Mouse (Mus musculus): ENCODE results near the gene Ccl26.
"Not testable (repeated sequence)": the region's sequence is repeated elsewhere in the genome, so short reads cannot be mapped to it uniquely, and the experiment has no call there.

The Ccl26 gene

GRCm38 (mm10) chr5:135563469-135563868 is at the start of gene Ccl26:
TSS of gene Ccl26 (minus strand) at chr5:135563569.
- DNase-seq (ENCODE audit: low spot score in 2 of 2), result no peak

GRCm38 (mm10) chr5:135609794-135610193 is 46.4 kb upstream of the Ccl26 start:
- no peak for DNase-seq (ENCODE audit: low spot score in 2 of 2)

- no peak for DNase-seq (ENCODE audit: low spot score in 2 of 2)
Measured at GRCm38 (mm10) chr5:135607581-135607980, 44.2 kb upstream of the Ccl26 start.

GRCm38 (mm10) chr5:135606717-135607116 is 43.3 kb upstream of the Ccl26 start:
- DNase-seq (ENCODE audit: low spot score in 2 of 2), result not testable (repeated sequence)

GRCm38 (mm10) chr5:135604643-135605042 is 41.3 kb upstream of the Ccl26 start:
- DNase-seq (ENCODE audit: low spot score in 2 of 2), result not testable (repeated sequence)

GRCm38 (mm10) chr5:135589996-135590784 is 26.8 kb upstream of the Ccl26 start:
- DNase-seq (ENCODE audit: low spot score in 2 of 2), result no peak

- DNase-seq (ENCODE audit: low spot score in 2 of 2), result no peak
Measured at GRCm38 (mm10) chr5:135587764-135588163, 24.4 kb upstream of the Ccl26 start.

GRCm38 (mm10) chr5:135585691-135586090 is 22.3 kb upstream of the Ccl26 start:
- no peak for DNase-seq (ENCODE audit: low spot score in 2 of 2)

GRCm38 (mm10) chr5:135582330-135582729 is 19.0 kb upstream of the Ccl26 start:
- DNase-seq (ENCODE audit: low spot score in 2 of 2), result no peak

GRCm38 (mm10) chr5:135579331-135579751 is 16.0 kb upstream of the Ccl26 start:
- DNase-seq (ENCODE audit: low spot score in 2 of 2), result peak; percentile 53 to 56

GRCm38 (mm10) chr5:135576055-135576454 is 12.7 kb upstream of the Ccl26 start:
- no peak for DNase-seq (ENCODE audit: low spot score in 2 of 2)

- no peak for DNase-seq (ENCODE audit: low spot score in 2 of 2)
Measured at GRCm38 (mm10) chr5:135573006-135573405, 9.6 kb upstream of the Ccl26 start, which contains the start of gene Ccl24. TSS of gene Ccl24 (minus strand) at chr5:135573049.

GRCm38 (mm10) chr5:135568698-135569097 is 5.3 kb upstream of the Ccl26 start:
- no peak for DNase-seq (ENCODE audit: low spot score in 2 of 2)

- no peak for DNase-seq (ENCODE audit: low spot score in 2 of 2)
Measured at GRCm38 (mm10) chr5:135567556-135568265, 4.3 kb upstream of the Ccl26 start.

GRCm38 (mm10) chr5:135557671-135558070 is 5.7 kb downstream of the Ccl26 start:
- no peak for DNase-seq (ENCODE audit: low spot score in 2 of 2)

- no peak for DNase-seq (ENCODE audit: low spot score in 2 of 2)
Measured at GRCm38 (mm10) chr5:135557051-135557450, 6.3 kb downstream of the Ccl26 start.

GRCm38 (mm10) chr5:135556259-135556658 is 7.1 kb downstream of the Ccl26 start:
- DNase-seq (ENCODE audit: low spot score in 2 of 2), result no peak

GRCm38 (mm10) chr5:135551591-135551990 is 11.8 kb downstream of the Ccl26 start:
- DNase-seq (ENCODE audit: low spot score in 2 of 2), result no peak

- peak in 1 of 2 experiments; percentile 41 for DNase-seq (ENCODE audit: low spot score in 2 of 2)
Measured at GRCm38 (mm10) chr5:135550910-135551309, 12.5 kb downstream of the Ccl26 start.

GRCm38 (mm10) chr5:135547990-135548389 is 15.4 kb downstream of the Ccl26 start:
- DNase-seq (ENCODE audit: low spot score in 2 of 2), result no peak

GRCm38 (mm10) chr5:135544865-135545797 is 18.2 kb downstream of the Ccl26 start, which contains the start of gene Hip1:
TSS of gene Hip1 (minus strand) at chr5:135545120.
- DNase-seq (ENCODE audit: low spot score in 2 of 2), result peak; percentile 100

All from frontal cortex, postnatal 36 days (tissue).